Mouse (Mus musculus) ES-E14 (cell line): ENCODE measurements around the gene Mxd3. TPM values are rescaled to one million over a fixed set of nuclear protein-coding genes. Genes with fewer than 3 reads are reported as not detected.

Experiments
- DNase-seq: peaks from one replicate; pipeline ENCODE4 v3.0.0-alpha.2; 2013; ENCODE audit warnings: low read depth, low spot score
- H3K27ac ChIP-seq: 2 replicates; pipeline ENCODE4 v1.5.1; 2012; ENCODE audit warnings: low read depth, mild to moderate bottlenecking, low read length, moderate library complexity, mixed read lengths; ENCODE audit not compliant: poor library complexity, insufficient read depth, severe bottlenecking
- H3K36me3 ChIP-seq: 2 replicates; pipeline ENCODE4 v1.6.1; 2012; ENCODE audit warnings: mild to moderate bottlenecking, low read length, moderate library complexity, mixed read lengths; ENCODE audit not compliant: control insufficient read depth, poor library complexity, insufficient read depth, severe bottlenecking
- H3K4me1 ChIP-seq, 2 experiments: fragments of 150-350 bp in 1 of 2; sonication (generic) in 1 of 2; 2 replicates each; pipeline ENCODE4 v1.6.1; 2012; ENCODE audit warnings: low read length in 2 of 2, mild to moderate bottlenecking in 1 of 2, mixed read lengths in 1 of 2; ENCODE audit not compliant: control insufficient read depth in 2 of 2, insufficient read depth in 2 of 2, poor library complexity in 1 of 2
- H3K4me3 ChIP-seq, 2 experiments: fragments of 150-350 bp in 1 of 2; sonication (generic) in 1 of 2; 2 replicates each; pipeline ENCODE4 v1.5.1; 2012; ENCODE audit warnings: low read length in 2 of 2, low read depth in 1 of 2, mild to moderate bottlenecking in 1 of 2, mixed read lengths in 1 of 2; ENCODE audit not compliant: insufficient read depth in 1 of 2, poor library complexity in 1 of 2, severe bottlenecking in 1 of 2
- H3K9ac ChIP-seq: 2 replicates; pipeline ENCODE4 v1.6.1; 2012; ENCODE audit warnings: low read depth, mild to moderate bottlenecking, low read length, mixed read lengths; ENCODE audit not compliant: poor library complexity, insufficient read depth, severe bottlenecking
- H3K9me3 ChIP-seq: fragments of 150-350 bp; sonication (generic); 2 replicates; pipeline ENCODE4 v1.6.1; 2012; ENCODE audit warnings: low read depth, mild to moderate bottlenecking, low read length; ENCODE audit not compliant: control insufficient read depth, insufficient read depth
- CHD2 ChIP-seq: IDR thresholded peaks from 2 replicates; pipeline ENCODE4 v1.6.1; 2014; ENCODE audit warnings: mild to moderate bottlenecking, low read depth, low read length, inconsistent platforms
- HCFC1 ChIP-seq: IDR thresholded peaks from 2 replicates; pipeline ENCODE4 v1.6.1; 2012; ENCODE audit warnings: low read length, inconsistent platforms, borderline replicate concordance; ENCODE audit not compliant: insufficient read depth
- MAFK ChIP-seq: IDR thresholded peaks from 2 replicates; pipeline ENCODE4 v1.6.1; 2014; ENCODE audit warnings: mild to moderate bottlenecking, low read depth, low read length, inconsistent platforms; ENCODE audit not compliant: insufficient read depth
- ZC3H11A ChIP-seq: IDR thresholded peaks from 2 replicates; pipeline ENCODE4 v1.6.1; 2012; ENCODE audit warnings: low read depth, mild to moderate bottlenecking, inconsistent platforms, low read length, borderline replicate concordance
- ZNF384 ChIP-seq: IDR thresholded peaks from 2 replicates; pipeline ENCODE4 v1.6.1; 2012; ENCODE audit warnings: low read depth, low read length, inconsistent platforms
- in situ Hi-C, 2 experiments: fragments of 600-800 bp; cut with MboI; formaldehyde crosslinking; loops; one replicate each; pipeline ENCODE4 v1.15.1; 2025; ENCODE audit warnings: low sequenced_read_pairs in 2 of 2, inconsistent platforms in 1 of 2; ENCODE audit not compliant: unreplicated experiment in 2 of 2
- total RNA-seq: library from RNA; depleted of rRNA; stranded (reverse); fragments of 300-350 nt; gene quantifications from 2 replicates; pipeline ENCODE4 v1.2.3, GENCODE M21; 2012

The Mxd3 gene
- total RNA-seq, 1 experiment: 12.5 TPM

DNA sequence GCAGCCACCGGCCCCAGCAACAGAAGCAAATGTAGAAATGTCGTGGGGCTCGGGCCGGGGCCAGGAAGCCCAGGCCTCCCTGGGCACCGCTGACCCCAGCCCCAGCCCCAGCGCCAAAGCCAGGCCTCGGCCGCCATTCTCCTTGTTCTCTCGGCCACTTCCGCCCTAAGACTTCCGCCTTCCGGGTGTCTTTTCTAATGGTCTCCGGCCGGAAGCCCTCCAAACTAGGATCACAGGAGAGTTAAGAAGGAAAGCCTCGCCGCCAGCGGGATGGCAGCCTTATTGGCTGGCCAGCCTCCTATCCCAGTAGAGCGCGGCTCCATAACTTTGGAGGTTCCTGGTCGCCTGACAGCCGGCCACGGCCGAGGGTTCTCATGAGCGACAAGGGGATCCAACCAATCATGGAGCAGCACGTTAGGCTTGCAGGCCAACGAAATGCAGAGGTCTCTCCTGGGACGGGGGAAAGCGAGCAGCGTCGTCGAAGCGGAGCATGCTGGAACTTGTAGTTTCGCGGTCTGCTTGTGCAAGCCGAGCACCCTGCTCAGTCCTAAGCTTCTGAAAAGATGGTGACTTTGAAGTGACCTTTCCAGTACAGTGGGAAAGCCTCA is 32.9 kb upstream of the Mxd3 start, which contains the start of gene Lman2:
Gene Lman2, minus strand, starts transcription at position 331 of the 608 bp plus-strand sequence.
- DNase-seq: peak; percentile 94
- peaks cover 2 to 12% of the 10 kb centered on the region in 2 experiments; a peak in 3 of 4 replicates for H3K4me1 ChIP-seq
- H3K9ac ChIP-seq: peak within 1 kb of the TSS; percentile 95
- peak within 1 kb of the TSS; percentile 86 to 93 for H3K4me3 ChIP-seq
- no peak for TF ChIP-seq ZNF384
- TF ChIP-seq CHD2: peak; percentile 72
- TF ChIP-seq ZC3H11A: no peak
- TF ChIP-seq MAFK: no peak
- peak; percentile 96 for TF ChIP-seq HCFC1
- H3K9me3 ChIP-seq: no peaks in the 10 kb centered on the region
- in situ Hi-C loops: no loop called here
- H3K36me3 ChIP-seq: peaks cover 15% of the 10 kb centered on the region
- peak within 1 kb of the TSS; percentile 66 for H3K27ac ChIP-seq

DNA sequence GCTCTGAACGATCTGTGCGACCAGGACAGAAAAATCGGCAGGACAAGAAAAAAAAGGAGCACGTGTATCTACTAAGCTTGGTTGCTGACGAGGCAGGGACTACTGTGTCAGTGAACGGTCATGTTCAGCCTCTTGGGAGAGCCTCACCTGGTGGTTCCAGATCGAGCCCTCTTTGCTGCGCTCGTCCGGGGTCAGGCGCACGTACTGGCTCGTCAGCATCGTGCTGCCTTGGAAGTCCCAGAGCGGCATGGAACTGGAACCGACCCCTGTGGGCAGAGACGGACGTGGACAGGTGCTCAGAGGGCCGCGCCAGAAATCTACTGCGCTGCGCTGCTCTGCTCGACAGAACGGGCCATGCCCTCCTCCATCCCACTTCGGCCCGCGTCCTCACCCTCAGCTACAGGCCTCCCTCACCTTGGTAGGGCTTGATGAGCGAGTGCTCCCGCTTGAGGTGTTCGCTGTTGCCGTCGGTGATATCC is 32.4 kb upstream of the Mxd3 start:
- Histone ChIP-seq H3K36me3 (peaks cover 16% of the 10 kb centered on the region), H3K4me3 (peak overlapping the region; percentile 86 to 93), H3K9ac (peak overlapping the region; percentile 95), H3K4me1 (peaks cover 2 to 12% of the 10 kb centered on the region in 2 experiments; a peak in 3 of 4 replicates), H3K9me3 (no peaks in the 10 kb centered on the region), H3K27ac (peak overlapping the region; percentile 66)
- TF ChIP-seq MAFK (no peak), ZC3H11A (no peak), CHD2 (no peak), ZNF384 (no peak), HCFC1 (no peak)
- no peak for DNase-seq
- in situ Hi-C loops: no loop called here

DNA sequence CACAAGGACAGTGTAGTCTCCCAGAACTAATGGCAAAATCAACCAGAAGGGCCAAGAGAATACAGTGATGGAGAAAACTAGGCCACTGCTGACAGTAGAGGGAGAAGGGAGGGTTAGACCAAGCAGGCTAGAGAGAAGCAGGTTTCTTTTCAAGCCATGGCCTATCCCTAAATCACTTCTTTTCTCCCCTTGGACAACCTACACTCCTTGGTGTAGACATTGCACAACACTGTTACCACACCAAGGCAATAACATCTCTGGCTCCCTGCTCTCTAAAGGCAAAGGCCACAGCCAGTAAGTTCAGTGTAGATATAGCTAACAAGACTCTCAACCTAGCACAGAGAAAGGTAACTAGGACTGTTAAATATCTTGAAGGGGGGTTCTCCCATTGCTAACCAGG is 31.5 kb upstream of the Mxd3 start:
- no peak overlapping the region; the same call in 1 of the 2 replicates for H3K9ac ChIP-seq
- peak overlapping the region in 1 of 2 experiments; percentile 93; a peak in 2 of 4 replicates for H3K4me3 ChIP-seq
- no peak for DNase-seq
- in situ Hi-C loops: no loop called here
- H3K4me1 ChIP-seq: peaks cover 2 to 12% of the 10 kb centered on the region in 2 experiments; a peak in 3 of 4 replicates
- peaks cover 19% of the 10 kb centered on the region for H3K36me3 ChIP-seq
- H3K27ac ChIP-seq: no peak overlapping the region
- no peaks in the 10 kb centered on the region for H3K9me3 ChIP-seq
- TF ChIP-seq HCFC1: no peak
- TF ChIP-seq ZNF384: no peak
- TF ChIP-seq ZC3H11A: no peak
- TF ChIP-seq MAFK: no peak
- no peak for TF ChIP-seq CHD2

DNA sequence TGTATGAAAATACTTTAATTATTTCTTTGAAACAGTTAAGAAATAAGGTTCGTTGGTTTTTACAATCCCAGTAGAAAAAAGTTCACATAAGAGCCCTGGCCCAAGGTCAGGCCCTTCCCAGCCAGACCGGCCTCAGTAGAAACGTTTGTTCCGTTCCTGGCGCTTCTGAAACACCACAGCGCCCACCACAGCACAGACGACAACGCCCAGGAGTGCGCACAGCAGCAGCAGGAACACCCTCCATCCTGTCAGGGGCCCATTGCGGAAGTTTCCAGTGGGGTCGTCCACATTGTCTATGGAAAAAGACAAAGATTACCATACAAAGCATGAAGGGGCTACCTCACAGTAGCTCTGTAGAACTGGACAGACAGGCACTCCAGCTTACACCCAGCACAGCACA is 17.1 kb upstream of the Mxd3 start:
- Histone ChIP-seq H3K9ac (no peak overlapping the region), H3K4me1 (peaks cover 0 to 8% of the 10 kb centered on the region in 2 experiments; a peak in 3 of 4 replicates), H3K27ac (no peak overlapping the region), H3K4me3 (no peak overlapping the region), H3K36me3 (peaks cover 68% of the 10 kb centered on the region), H3K9me3 (no peaks in the 10 kb centered on the region)
- TF ChIP-seq MAFK (no peak), ZC3H11A (no peak), CHD2 (no peak), HCFC1 (no peak)
- in situ Hi-C loops: no loop called here
- no peak for DNase-seq
